Mouse (Mus musculus) lung, adult 10 weeks (tissue): Measurements from ENCODE around the gene Ppbp. TPM values are rescaled to one million over a fixed set of nuclear protein-coding genes. Genes with fewer than 3 reads are reported as not detected.

Experiments
- polyA plus RNA-seq: library from polyadenylated mRNA; stranded (reverse); fragments of 350-450 nt; fragmentation: Illumina TruSeq; extraction: RNeasy Lipid Tissue Mini Kit (QIAGEN cat#74804); gene quantifications from one replicate; pipeline ENCODE4 v1.2.3, GENCODE M21; 2014; ENCODE audit warnings: low read depth, low replicate concordance; ENCODE audit not compliant: insufficient read depth

Gene Ppbp
- polyA plus RNA-seq, result 9.2 TPM

GRCm38 (mm10) chr5:90768218-90768617, at the start of gene Ppbp:
Gene Ppbp, plus strand, starts transcription at chr5:90768518.

GRCm38 (mm10) chr5:90759077-90760065, 8.9 kb upstream of the Ppbp start, which contains the start of gene Cxcl5:
Gene Cxcl5, plus strand, starts transcription at chr5:90759360.

GRCm38 (mm10) chr5:90771880-90772653, 3.7 kb downstream of the Ppbp start, which contains the start of gene Pf4:
Gene Pf4, plus strand, starts transcription at chr5:90772435.

GRCm38 (mm10) chr5:90785659-90786588, 17.6 kb downstream of the Ppbp start, which contains the start of gene Cxcl3:
Gene Cxcl3, plus strand, starts transcription at chr5:90786103.

GRCm38 (mm10) chr5:90794195-90794625, 25.9 kb downstream of the Ppbp start, which contains the start of gene Cxcl15:
Gene Cxcl15, plus strand, starts transcription at chr5:90794534.

Other genes starting within 250 kb of the Ppbp start
- gene Afm, start 249.6 kb upstream of the Ppbp start, polyA plus RNA-seq, result 0.40 TPM
- not detected for gene 5830473C10Rik, start 207.4 kb upstream of the Ppbp start, polyA plus RNA-seq
- 4.5 TPM for gene Rassf6, start 127.9 kb upstream of the Ppbp start, polyA plus RNA-seq
- 0.79 TPM for gene Cxcl5, start 9.2 kb upstream of the Ppbp start, polyA plus RNA-seq
- 58.8 TPM for gene Pf4, start 3.9 kb downstream of the Ppbp start, polyA plus RNA-seq
- gene Cxcl3, start 17.6 kb downstream of the Ppbp start, polyA plus RNA-seq, result 0.73 TPM
- 1,243 TPM for gene Cxcl15, start 26.0 kb downstream of the Ppbp start, polyA plus RNA-seq
- gene Cxcl1, start 122.7 kb downstream of the Ppbp start, polyA plus RNA-seq, result 1.4 TPM
- 0.90 TPM for gene Cxcl2, start 135.4 kb downstream of the Ppbp start, polyA plus RNA-seq
- gene Mthfd2l, start 162.6 kb downstream of the Ppbp start, polyA plus RNA-seq, result 11.4 TPM